Mouse (Mus musculus) bone marrow macrophage, adult 2 months (primary cell): ENCODE measurements around the gene Tnf.

Experiments used
- CTCF ChIP-seq: IDR thresholded peaks from 2 replicates; pipeline ENCODE4 v1.5.1; 2012; ENCODE audit warnings: low read depth, mild to moderate bottlenecking, low read length, moderate library complexity
- POLR2A ChIP-seq: IDR thresholded peaks from 2 replicates; pipeline ENCODE4 v1.6.1; 2012; ENCODE audit warnings: mild to moderate bottlenecking, low read depth, low read length, borderline replicate concordance

DNA sequence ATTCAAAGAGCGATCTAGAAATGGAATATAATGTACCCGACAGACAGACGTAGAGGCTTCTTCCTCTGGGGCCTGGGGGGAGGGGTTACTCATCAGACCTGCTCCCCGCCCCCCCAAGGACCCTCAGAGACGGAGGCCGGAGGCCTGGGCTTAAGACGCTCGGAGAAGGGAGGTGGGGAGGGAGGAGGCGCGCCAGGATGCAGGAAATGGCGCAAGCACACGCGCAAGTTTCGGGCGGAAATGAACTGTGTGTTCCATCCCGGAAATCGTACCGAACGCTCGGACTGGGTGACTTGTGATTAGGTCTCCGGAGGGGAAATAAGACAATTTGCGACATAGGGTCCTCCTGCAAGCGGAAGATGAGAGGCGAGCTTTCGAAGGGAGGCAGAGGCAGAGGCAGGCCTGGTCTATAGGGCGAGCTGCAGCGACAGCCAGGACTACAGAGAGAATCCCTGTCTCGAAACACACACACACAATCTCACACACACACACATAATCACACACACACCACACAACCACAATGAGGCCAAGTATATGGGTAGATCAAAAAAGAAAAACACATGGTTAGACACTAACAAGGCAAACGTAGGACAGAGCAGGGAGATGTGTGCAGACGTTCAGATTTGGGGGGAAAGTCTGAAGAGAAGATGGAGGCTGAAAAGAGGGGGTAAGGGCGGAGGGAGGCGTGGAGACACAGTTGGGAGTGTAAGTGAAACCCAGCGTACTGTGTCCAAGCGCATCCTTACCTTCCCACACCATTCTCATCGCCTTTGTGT, 34.0 kb upstream of the Tnf start, which contains the start of gene Nfkbil1:
- TF ChIP-seq POLR2A (no peak), CTCF (no peak)
